7 mouse cellular contexts compared by ENCODE assay signal in the genomic region with DNA sequence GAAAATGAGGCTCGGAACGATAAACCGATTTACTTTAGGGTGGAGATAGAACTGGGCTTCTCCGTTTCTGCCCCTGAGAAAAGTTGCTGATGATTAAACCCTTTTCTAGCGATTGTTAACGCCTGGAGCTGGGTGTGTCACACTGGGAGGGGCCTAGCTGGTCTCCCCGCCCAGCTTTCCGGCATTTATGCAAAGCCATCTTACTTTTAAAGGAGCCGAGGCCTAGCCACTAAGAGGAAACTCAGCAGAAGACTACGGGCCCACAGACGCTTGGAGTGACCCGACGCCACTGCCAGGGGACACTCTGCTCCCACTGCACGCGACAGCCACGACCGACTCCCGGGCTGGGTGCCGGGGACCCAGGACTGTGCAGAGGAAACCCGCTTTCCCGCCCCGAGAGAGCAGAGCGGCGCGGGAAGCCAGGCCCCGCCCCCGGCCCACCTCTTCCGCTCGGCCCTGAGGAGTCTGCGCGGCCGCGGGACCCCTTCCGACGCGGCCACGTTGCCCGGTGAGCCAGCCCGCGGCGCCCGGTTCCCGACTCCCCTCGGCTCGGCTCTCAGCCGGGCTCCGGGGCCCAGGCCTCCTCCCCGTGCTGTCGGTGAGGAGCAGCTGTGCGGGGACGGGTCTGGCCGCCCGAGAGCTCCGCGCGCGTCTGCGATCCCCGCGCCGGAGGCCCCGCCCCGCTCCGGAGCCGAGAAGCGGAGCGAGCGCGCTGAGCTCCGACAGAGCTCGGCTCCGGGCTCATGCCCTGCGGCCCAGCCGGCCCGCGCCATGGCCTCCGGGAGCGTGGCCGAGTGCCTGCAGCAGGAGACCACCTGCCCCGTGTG. TPM values are rescaled to one million over a fixed set of nuclear protein-coding genes. Genes with fewer than 3 reads are reported as not detected.
DNase-seq lines count a peak whose midpoint lies in the region; ATAC-seq and TF ChIP-seq lines count a peak whose summit lies in the region.

No protein-coding gene starts in this region.

- TF ChIP-seq POLR2A in small intestine, adult 2 months (IDR thresholded peaks at IDR 0.05; ENCODE audit: low read depth, low read length): no peak

- H3K4me2 ChIP-seq in intestine, postnatal 0 days (replicated peaks; ENCODE audit: low read depth): peak overlapping the region; percentile 88
- H3K4me2 ChIP-seq in midbrain, embryonic 12.5 days (replicated peaks): peak overlapping the region; percentile 72

- under 1% methylated on average over 75 of the region's 80 CpGs for WGBS in intestine, postnatal 0 days
- under 1% methylated on average over 80 of the region's 80 CpGs for WGBS in limb, embryonic 10.5 days
- WGBS in midbrain, embryonic 12.5 days: under 1% methylated on average over 73 of the region's 80 CpGs
- under 1% methylated on average over 80 of the region's 80 CpGs for WGBS in small intestine, adult 2 months

- no peaks in the 10 kb centered on the region; the same call in 1 of the 2 replicates for H3K4me1 ChIP-seq in intestine, postnatal 0 days (replicated peaks; ENCODE audit: control insufficient read depth, insufficient read depth, low read length)
- H3K4me1 ChIP-seq in limb, embryonic 10.5 days: peaks cover 30% of the 10 kb centered on the region
- peaks cover 27% of the 10 kb centered on the region for H3K4me1 ChIP-seq in midbrain, embryonic 12.5 days
- peaks cover 8% of the 10 kb centered on the region; the same call in 1 of the 2 replicates for H3K4me1 ChIP-seq in small intestine, adult 2 months (ENCODE audit: control insufficient read depth, insufficient read depth, insufficient read length, low read length)

- DNase-seq in adrenal gland, postnatal 10 days: peak; percentile 87
- DNase-seq in embryo, embryonic 11.5 days (ENCODE audit: low read depth, low spot score): peak; percentile 85
- DNase-seq in gastrocnemius, postnatal 4 days (ENCODE audit: low spot score in 2 of 2): peak; percentile 52 to 83
- peak; percentile 92 for DNase-seq in limb, embryonic 10.5 days (ENCODE audit: low spot score)

- H3K9ac ChIP-seq in intestine, postnatal 0 days (ENCODE audit: low read depth, low read length): peak overlapping the region; percentile 86
- peak overlapping the region; percentile 92 for H3K9ac ChIP-seq in midbrain, embryonic 12.5 days (replicated peaks)

- H3K27me3 ChIP-seq in intestine, postnatal 0 days (replicated peaks; ENCODE audit: control insufficient read depth, insufficient read depth, low read length): no peaks in the 10 kb centered on the region
- no peaks in the 10 kb centered on the region for H3K27me3 ChIP-seq in limb, embryonic 10.5 days (ENCODE audit: low read depth, poor library complexity, severe bottlenecking)
- H3K27me3 ChIP-seq in midbrain, embryonic 12.5 days: peaks cover 8% of the 10 kb centered on the region; the same call in 1 of the 2 replicates
- H3K27me3 ChIP-seq in small intestine, adult 2 months (ENCODE audit: control insufficient read depth, insufficient read depth, low read length): no peaks in the 10 kb centered on the region

- H3K36me3 ChIP-seq in intestine, postnatal 0 days (ENCODE audit: control insufficient read depth, insufficient read depth): peaks cover 20% of the 10 kb centered on the region
- peaks cover 34% of the 10 kb centered on the region for H3K36me3 ChIP-seq in limb, embryonic 10.5 days
- peaks cover 32% of the 10 kb centered on the region for H3K36me3 ChIP-seq in midbrain, embryonic 12.5 days
- peaks cover 18% of the 10 kb centered on the region for H3K36me3 ChIP-seq in small intestine, adult 2 months (ENCODE audit: control insufficient read depth, insufficient read depth, low read length)

- TF ChIP-seq CTCF in intestine, postnatal 0 days (IDR thresholded peaks at IDR 0.05; ENCODE audit: low read depth): no peak
- TF ChIP-seq CTCF in small intestine, adult 2 months (IDR thresholded peaks at IDR 0.05; ENCODE audit: extremely low read depth, insufficient read length, insufficient replicate concordance, low read depth, low read length): no peak

- peak overlapping the region; percentile 98 for H3K4me3 ChIP-seq in intestine, postnatal 0 days (ENCODE audit: low read depth, low read length)
- H3K4me3 ChIP-seq in limb, embryonic 10.5 days: peak overlapping the region; percentile 99
- H3K4me3 ChIP-seq in midbrain, embryonic 12.5 days: peak overlapping the region; percentile 93
- peak overlapping the region; percentile 73 for H3K4me3 ChIP-seq in small intestine, adult 2 months (ENCODE audit: low read depth, low read length)

- H3K27ac ChIP-seq in intestine, postnatal 0 days (ENCODE audit: low read depth, low read length): peak overlapping the region; percentile 94
- H3K27ac ChIP-seq in limb, embryonic 10.5 days: peak overlapping the region; percentile 98
- H3K27ac ChIP-seq in midbrain, embryonic 12.5 days (replicated peaks): peak overlapping the region; percentile 95
- H3K27ac ChIP-seq in small intestine, adult 2 months (ENCODE audit: insufficient read depth, low read depth, low read length): peak overlapping the region; percentile 87

- no peaks in the 10 kb centered on the region for H3K9me3 ChIP-seq in intestine, postnatal 0 days (ENCODE audit: control insufficient read depth)
- H3K9me3 ChIP-seq in limb, embryonic 10.5 days (replicated peaks): no peaks in the 10 kb centered on the region
- H3K9me3 ChIP-seq in midbrain, embryonic 12.5 days: no peaks in the 10 kb centered on the region

- ATAC-seq in intestine, postnatal 0 days: peak; percentile 89
- ATAC-seq in midbrain, embryonic 12.5 days (ENCODE audit: low FRiP score, low read depth): peak; percentile 96

RNA-seq across cellular contexts. Expression of gene Trim27, which starts 0.7 kb away (rescaled TPM):
- 10 to 100 TPM; 50.2 to 51.9 TPM for total RNA-seq in adrenal gland, postnatal 10 days (2021)
- total RNA-seq in gastrocnemius, postnatal 4 days (2021): 10 to 100 TPM; 46.7 to 48.8 TPM
- polyA plus RNA-seq in intestine, postnatal 0 days (2015; fragmentation: Nextera tagmentation; extraction: Ambion mirVana): 51.1 and 53.2 TPM in 2 replicates
- 200 and 218 TPM in 2 replicates for polyA plus RNA-seq in limb, embryonic 10.5 days (2016; fragmentation: Nextera tagmentation; extraction: Ambion mirVana)
- 132 and 140 TPM in 2 replicates for polyA plus RNA-seq in midbrain, embryonic 12.5 days (2016; fragmentation: Nextera tagmentation; extraction: Ambion mirVana)
- polyA plus RNA-seq in small intestine, adult 2 months (2012; rRNA removed): 34.0 and 46.4 TPM in 2 replicates

RNA-seq across cellular contexts. Expression of gene Olfr1368, which starts 34.3 kb away (rescaled TPM):
- not detected for total RNA-seq in adrenal gland, postnatal 10 days (2021)
- total RNA-seq in gastrocnemius, postnatal 4 days (2021): not detected
- not detected in 2 replicates for polyA plus RNA-seq in intestine, postnatal 0 days (2015; fragmentation: Nextera tagmentation; extraction: Ambion mirVana)
- not detected in 2 replicates for polyA plus RNA-seq in limb, embryonic 10.5 days (2016; fragmentation: Nextera tagmentation; extraction: Ambion mirVana)
- polyA plus RNA-seq in midbrain, embryonic 12.5 days (2016; fragmentation: Nextera tagmentation; extraction: Ambion mirVana): not detected in 2 replicates
- not detected in 2 replicates for polyA plus RNA-seq in small intestine, adult 2 months (2012; rRNA removed)

RNA-seq across cellular contexts. Expression of gene Olfr263, which starts 50.5 kb away (rescaled TPM):
- total RNA-seq in adrenal gland, postnatal 10 days (2021): not detected
- not detected for total RNA-seq in gastrocnemius, postnatal 4 days (2021)
- polyA plus RNA-seq in intestine, postnatal 0 days (2015; fragmentation: Nextera tagmentation; extraction: Ambion mirVana): not detected in 2 replicates
- not detected in 2 replicates for polyA plus RNA-seq in limb, embryonic 10.5 days (2016; fragmentation: Nextera tagmentation; extraction: Ambion mirVana)
- polyA plus RNA-seq in midbrain, embryonic 12.5 days (2016; fragmentation: Nextera tagmentation; extraction: Ambion mirVana): not detected in 2 replicates
- polyA plus RNA-seq in small intestine, adult 2 months (2012; rRNA removed): not detected in 2 replicates

Comparison
In these comparisons a context has a peak if more than half of its experiments do, and no peak if none do; other contexts are left out.
1. Peak in every context shown above with its lines: DNase-seq, ATAC-seq, H3K4me3 ChIP-seq and H3K27ac ChIP-seq.